Mouse (Mus musculus) limb, embryonic 14.5 days (tissue): ENCODE measurements around the gene Ttc16. TPM values are rescaled to one million over a fixed set of nuclear protein-coding genes. Genes with fewer than 3 reads are reported as not detected.

Source experiments
- ATAC-seq: fragments of 200-750 bp; cut with Nextera tagmentation; 2 replicates; pipeline ENCODE4 v1.8.0; 2017; ENCODE audit warnings: low read depth, moderate number of reproducible peaks, moderate TSS enrichment; ENCODE audit not compliant: low FRiP score
- DNase-seq: peaks from one replicate; pipeline ENCODE4 v3.0.0-alpha.2; 2015; ENCODE audit warnings: low spot score
- H3K27ac ChIP-seq: fragments of 300-500 bp; sonication (generic); replicated peaks from 2 replicates; pipeline ENCODE4 v1.5.1; 2014; ENCODE audit warnings: low read depth, mild to moderate bottlenecking, low read length, moderate library complexity, mixed read lengths
- H3K27me3 ChIP-seq: fragments of 300-500 bp; sonication (generic); 2 replicates; pipeline ENCODE4 v1.6.1; 2014; ENCODE audit warnings: low read length, mixed read lengths; ENCODE audit not compliant: control insufficient read depth, insufficient read depth
- H3K36me3 ChIP-seq: fragments of 300-500 bp; sonication (generic); 2 replicates; pipeline ENCODE4 v1.6.1; 2014; ENCODE audit warnings: mild to moderate bottlenecking, low read length, moderate library complexity, mixed read lengths; ENCODE audit not compliant: control insufficient read depth, insufficient read depth
- H3K4me1 ChIP-seq: fragments of 300-500 bp; sonication (generic); 2 replicates; pipeline ENCODE4 v1.6.1; 2014; ENCODE audit warnings: antibody characterized with exemption, low read length, mixed read lengths; ENCODE audit not compliant: control insufficient read depth, insufficient read depth
- H3K4me2 ChIP-seq: fragments of 300-500 bp; sonication (generic); replicated peaks from 2 replicates; pipeline ENCODE4 v1.6.1; 2014; ENCODE audit warnings: low read depth, mild to moderate bottlenecking, low read length, moderate library complexity; ENCODE audit not compliant: severe bottlenecking
- H3K4me3 ChIP-seq: fragments of 300-500 bp; sonication (generic); replicated peaks from 2 replicates; pipeline ENCODE4 v1.5.1; 2014; ENCODE audit warnings: low read length
- H3K9ac ChIP-seq: fragments of 300-500 bp; sonication (generic); 2 replicates; pipeline ENCODE4 v1.6.1; 2014; ENCODE audit warnings: mild to moderate bottlenecking, low read depth, low read length, moderate library complexity; ENCODE audit not compliant: severe bottlenecking
- H3K9me3 ChIP-seq: fragments of 300-500 bp; sonication (generic); 2 replicates; pipeline ENCODE4 v1.6.1; 2016; ENCODE audit warnings: low read length; ENCODE audit not compliant: control insufficient read depth
- POLR2A ChIP-seq: fragments of 200-500 bp; IDR thresholded peaks from 2 replicates; pipeline ENCODE4 v1.8.0; 2012; ENCODE audit warnings: inconsistent platforms, mild to moderate bottlenecking, moderate library complexity, borderline replicate concordance; ENCODE audit not compliant: insufficient read depth, insufficient read length; ENCODE audit errors: extremely low read depth
- WGBS: fragments of 180-500 bp; shearing (Covaris S2); extraction: QIAGEN DNeasy Blood & Tissue Kit; methylation state at CpG from one replicate; pipeline ENCODE4 v1.1.7; 2014; 5-methylcytosine and 5-hydroxymethylcytosine counted together
- polyA plus RNA-seq, 2 experiments: library from polyadenylated mRNA; depleted of rRNA in 1 of 2; stranded (reverse) in 1 of 2; unstranded in 1 of 2; fragments of >200 nt; fragmentation: Nextera tagmentation in 1 of 2; extraction: Ambion mirVana in 1 of 2; gene quantifications; 2 replicates each; pipeline versions ENCODE4 v1.2.1 to v1.2.3; 2012 to 2014

Ttc16 gene
- polyA plus RNA-seq, 2 experiments: 0.15 to 0.47 TPM

DNA sequence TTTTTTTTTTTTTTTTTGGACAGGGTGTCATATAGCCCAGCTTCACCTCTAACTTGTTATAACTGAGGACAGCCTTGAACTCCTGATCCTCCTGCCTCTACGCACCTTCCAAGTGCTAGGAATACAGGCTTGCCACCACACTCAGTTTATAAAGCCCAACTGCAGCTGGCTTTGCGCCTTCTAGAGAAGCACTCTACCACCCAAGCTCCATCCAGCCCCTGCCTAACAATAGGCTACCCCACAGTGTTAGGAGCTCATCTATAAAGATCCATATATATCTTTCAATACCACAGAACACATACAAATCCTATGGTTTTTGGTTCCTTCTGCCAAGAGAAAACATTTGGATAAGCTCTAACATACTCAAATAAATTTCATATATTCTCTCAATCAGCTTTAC lies 41.1 kb upstream of the Ttc16 start:
- Histone ChIP-seq H3K9ac (no peak overlapping the region), H3K27me3 (no peaks in the 10 kb centered on the region), H3K4me1 (peaks cover 14% of the 10 kb centered on the region), H3K36me3 (peaks cover 22% of the 10 kb centered on the region), H3K27ac (no peak overlapping the region; the same call in 1 of the 2 replicates), H3K4me2 (no peak overlapping the region), H3K4me3 (no peak overlapping the region), H3K9me3 (no peaks in the 10 kb centered on the region)
- no peak for DNase-seq
- TF ChIP-seq POLR2A: no peak
- ATAC-seq: no peak
- 89% methylated on average over 2 of the region's 2 CpGs for WGBS

DNA sequence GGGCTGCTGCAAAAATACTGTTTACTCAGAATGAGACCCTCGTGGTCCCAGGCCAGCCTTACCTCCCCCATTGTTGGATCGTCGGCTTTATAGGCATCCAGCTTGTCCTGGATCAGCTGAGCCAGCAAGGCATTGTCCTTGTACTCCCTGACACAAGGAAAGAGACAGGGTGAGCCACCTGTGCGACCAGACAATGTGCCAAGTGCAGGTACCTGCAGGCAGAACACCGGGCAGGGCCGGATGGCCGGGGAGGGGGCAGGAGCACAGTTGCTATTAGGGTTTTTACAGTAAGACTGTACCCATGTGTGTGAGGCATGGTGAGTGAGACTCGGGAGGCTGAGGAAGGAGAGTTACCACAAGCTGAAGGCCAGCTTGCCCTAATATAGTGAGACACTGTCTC lies 36.5 kb upstream of the Ttc16 start:
- H3K36me3 ChIP-seq: peaks cover 31% of the 10 kb centered on the region
- DNase-seq: no peak
- 78% methylated on average over 8 of the region's 8 CpGs for WGBS
- no peaks in the 10 kb centered on the region for H3K9me3 ChIP-seq
- no peak overlapping the region for H3K9ac ChIP-seq
- H3K4me3 ChIP-seq: no peak overlapping the region
- TF ChIP-seq POLR2A: no peak
- H3K27ac ChIP-seq: no peak overlapping the region
- H3K4me1 ChIP-seq: peaks cover 5% of the 10 kb centered on the region; the same call in 1 of the 2 replicates
- no peak overlapping the region for H3K4me2 ChIP-seq
- ATAC-seq: no peak
- H3K27me3 ChIP-seq: no peaks in the 10 kb centered on the region

DNA sequence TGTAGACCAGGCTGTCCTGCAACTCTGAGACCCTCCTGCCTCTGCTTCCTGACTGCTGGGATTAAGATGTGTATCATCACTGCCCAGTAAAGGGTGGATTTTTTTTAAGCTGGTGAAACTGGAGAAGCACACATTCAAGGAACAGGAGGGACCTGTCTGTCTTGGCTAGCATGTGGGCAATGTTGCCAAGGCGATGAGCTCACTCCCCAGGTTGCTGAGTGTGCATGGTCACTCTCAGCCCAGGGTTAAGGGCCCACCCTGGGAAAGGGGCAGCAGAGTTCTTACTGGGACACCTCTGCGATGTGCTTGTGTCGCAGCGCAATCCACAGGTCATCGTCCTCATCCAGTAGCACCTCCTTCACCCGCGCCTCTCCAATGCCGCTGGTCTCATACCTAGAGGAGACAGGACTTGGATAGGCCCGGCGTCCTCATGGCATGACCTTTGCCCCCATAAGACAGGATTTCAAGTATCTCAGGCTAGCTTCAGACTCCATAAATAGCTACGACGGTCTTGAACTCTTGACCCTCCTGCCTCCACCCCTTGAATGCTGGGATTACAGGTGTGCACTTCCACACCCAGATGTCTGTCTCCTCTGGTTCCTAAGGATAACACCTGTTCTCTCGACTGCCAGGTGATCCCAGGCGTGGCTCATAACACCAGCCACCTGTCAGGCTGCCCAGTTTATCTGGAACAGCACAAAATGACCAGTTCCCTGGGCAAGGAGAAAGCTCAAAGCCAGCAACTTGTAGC lies 33.6 kb upstream of the Ttc16 start:
- no peak for DNase-seq
- no peak overlapping the region for H3K4me3 ChIP-seq
- peaks cover 39% of the 10 kb centered on the region for H3K36me3 ChIP-seq
- no peak overlapping the region for H3K9ac ChIP-seq
- no peak for TF ChIP-seq POLR2A
- WGBS: 89% methylated on average over 14 of the region's 14 CpGs
- no peak for ATAC-seq
- no peak overlapping the region for H3K4me2 ChIP-seq
- no peaks in the 10 kb centered on the region for H3K4me1 ChIP-seq
- no peaks in the 10 kb centered on the region for H3K9me3 ChIP-seq
- no peak overlapping the region for H3K27ac ChIP-seq
- H3K27me3 ChIP-seq: no peaks in the 10 kb centered on the region

DNA sequence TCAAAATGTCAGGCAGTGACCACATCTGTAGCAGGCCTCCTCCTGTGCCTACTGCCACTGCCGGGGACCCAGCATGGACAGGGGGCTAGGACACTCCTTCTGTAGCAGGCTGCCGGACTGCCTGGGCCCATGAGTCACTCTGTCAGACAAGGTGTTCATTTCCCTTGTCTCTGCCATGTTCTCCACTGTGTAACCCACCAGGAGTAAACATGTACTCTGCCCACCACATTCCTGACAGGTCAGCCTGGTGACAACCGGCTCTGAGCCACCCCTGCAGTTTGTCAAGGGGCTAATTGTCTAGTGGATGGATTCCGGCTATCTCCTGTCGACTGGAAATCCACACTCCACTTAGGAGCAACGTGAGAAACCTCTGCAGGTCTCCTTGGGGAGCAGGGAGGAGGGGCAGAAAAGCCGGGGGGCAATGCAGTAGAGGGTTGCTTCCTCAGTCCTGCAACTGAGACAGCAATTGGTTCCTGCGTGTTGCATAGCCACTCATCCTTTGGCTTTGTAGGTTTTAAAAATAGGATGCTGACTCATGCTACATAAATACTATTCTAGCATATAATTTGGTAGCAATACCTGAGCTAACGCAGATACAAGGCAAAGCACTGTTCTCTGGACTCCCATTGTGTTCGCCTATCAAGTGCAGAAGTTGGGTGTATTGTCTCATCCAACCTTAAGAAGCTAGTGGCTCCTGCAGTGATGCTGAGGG lies 23.0 kb upstream of the Ttc16 start:
- no peak overlapping the region for H3K9ac ChIP-seq
- H3K27ac ChIP-seq: no peak overlapping the region
- no peaks in the 10 kb centered on the region for H3K4me1 ChIP-seq
- no peak for DNase-seq
- H3K9me3 ChIP-seq: no peaks in the 10 kb centered on the region
- no peak overlapping the region for H3K4me2 ChIP-seq
- no peaks in the 10 kb centered on the region for H3K27me3 ChIP-seq
- WGBS: 61% methylated on average over 10 of the region's 10 CpGs
- TF ChIP-seq POLR2A: no peak
- H3K36me3 ChIP-seq: peaks cover 56% of the 10 kb centered on the region
- no peak for ATAC-seq
- H3K4me3 ChIP-seq: no peak overlapping the region

DNA sequence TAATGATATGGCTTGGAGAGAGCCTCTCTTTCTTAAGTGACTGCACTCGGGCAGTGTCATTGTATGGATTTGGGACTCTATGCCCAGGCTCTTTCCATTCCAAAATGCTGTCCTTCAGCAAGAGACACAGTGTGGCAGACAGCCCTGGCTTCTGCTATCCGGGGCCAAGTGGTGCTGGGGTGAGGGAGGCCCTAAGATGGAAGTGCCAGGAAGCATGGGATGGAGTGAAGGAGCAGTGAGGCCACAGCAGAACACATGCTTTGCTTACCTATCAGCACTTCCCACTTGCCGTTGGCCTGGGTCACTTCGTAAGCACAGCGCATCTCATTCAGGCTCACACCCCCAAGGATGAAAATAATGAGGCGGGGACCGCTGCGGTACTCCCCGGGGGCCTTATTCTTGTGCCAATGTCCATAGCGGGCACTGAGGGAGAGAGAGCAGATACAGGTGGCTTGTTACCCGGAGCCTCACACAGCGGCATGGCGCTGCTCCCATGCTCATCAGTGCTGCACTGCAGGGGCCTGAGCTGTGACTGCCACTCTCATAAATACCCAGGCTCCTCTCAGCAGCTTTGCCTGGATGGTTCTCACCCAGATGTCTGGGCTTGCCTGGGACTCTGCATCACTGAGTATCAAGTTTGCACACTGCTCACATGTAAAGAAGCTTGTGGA lies 20.4 kb upstream of the Ttc16 start:
- TF ChIP-seq POLR2A: no peak
- H3K27ac ChIP-seq: no peak overlapping the region
- H3K4me1 ChIP-seq: no peaks in the 10 kb centered on the region
- no peak overlapping the region for H3K4me2 ChIP-seq
- H3K4me3 ChIP-seq: no peak overlapping the region
- ATAC-seq: no peak
- H3K36me3 ChIP-seq: peaks cover 61% of the 10 kb centered on the region
- WGBS: 81% methylated on average over 13 of the region's 13 CpGs
- no peak overlapping the region for H3K9ac ChIP-seq
- no peaks in the 10 kb centered on the region for H3K27me3 ChIP-seq
- no peak for DNase-seq
- H3K9me3 ChIP-seq: no peaks in the 10 kb centered on the region
